Mouse (Mus musculus) thymus, adult 2 months (tissue): Measurements from ENCODE around the gene Slc4a5.

ENCODE experiments used
- CTCF ChIP-seq: fragments of 200-500 bp; IDR thresholded peaks from 2 replicates; pipeline ENCODE4 v1.5.1; 2012; ENCODE audit warnings: mild to moderate bottlenecking, control low read depth, low read length, moderate library complexity, borderline replicate concordance; ENCODE audit not compliant: control insufficient read depth, poor library complexity, insufficient read depth; ENCODE audit errors: extremely low read depth
- POLR2A ChIP-seq: fragments of 200-500 bp; IDR thresholded peaks from 2 replicates; pipeline ENCODE4 v1.6.1; 2012; ENCODE audit warnings: mild to moderate bottlenecking, low read length, control low read depth, moderate library complexity; ENCODE audit not compliant: control insufficient read depth, poor library complexity, insufficient read depth; ENCODE audit errors: extremely low read depth

DNA sequence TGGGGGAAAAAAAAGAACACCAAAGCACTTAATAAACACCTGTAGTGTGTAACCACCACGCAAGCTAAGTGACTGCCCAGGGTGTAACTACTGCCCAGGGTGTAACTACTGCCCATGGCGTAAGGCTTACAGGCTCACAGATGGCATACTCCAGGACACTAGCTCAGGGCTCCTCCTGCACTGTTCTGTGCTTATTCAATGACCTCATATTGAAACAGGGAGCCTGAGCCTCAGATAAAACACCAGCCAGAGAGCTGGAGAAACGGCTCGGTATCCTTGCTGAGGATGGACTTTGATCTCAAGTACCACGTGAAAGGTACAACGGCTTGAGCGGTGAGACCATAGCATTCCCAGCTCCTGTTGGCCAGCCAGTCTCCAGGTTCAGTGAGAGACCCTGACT, 92.4 kb downstream of the Slc4a5 start:
- TF ChIP-seq POLR2A, result no peak
- TF ChIP-seq CTCF, result no peak
